Mouse (Mus musculus) liver, embryonic 16.5 days (tissue): ENCODE measurements around the gene Speg. TPM values are rescaled to one million over a fixed set of nuclear protein-coding genes. Genes with fewer than 3 reads are reported as not detected.

ENCODE experiments used
- ATAC-seq: fragments of 200-750 bp; cut with Nextera tagmentation; 2 replicates; pipeline ENCODE4 v1.8.0; 2017; ENCODE audit warnings: low read depth, mild to moderate bottlenecking, moderate number of reproducible peaks, moderate library complexity
- H3K27ac ChIP-seq: fragments of 300-500 bp; sonication (generic); 2 replicates; pipeline ENCODE4 v1.5.1; 2014; ENCODE audit warnings: mild to moderate bottlenecking, low read length
- H3K27me3 ChIP-seq: fragments of 300-500 bp; sonication (generic); 2 replicates; pipeline ENCODE4 v1.6.1; 2014; ENCODE audit warnings: low read depth, low read length, mixed read lengths; ENCODE audit not compliant: control insufficient read depth, insufficient read depth
- H3K36me3 ChIP-seq: fragments of 300-500 bp; sonication (generic); 2 replicates; pipeline ENCODE4 v1.6.1; 2014; ENCODE audit warnings: mild to moderate bottlenecking; ENCODE audit not compliant: control insufficient read depth, insufficient read depth
- H3K4me1 ChIP-seq: fragments of 300-500 bp; sonication (generic); 2 replicates; pipeline ENCODE4 v1.6.1; 2014; ENCODE audit warnings: low read depth, low read length, mixed read lengths; ENCODE audit not compliant: control insufficient read depth
- H3K4me2 ChIP-seq: fragments of 300-500 bp; sonication (generic); 2 replicates; pipeline ENCODE4 v1.6.1; 2014; ENCODE audit warnings: low read depth, low read length, mixed read lengths
- H3K4me3 ChIP-seq: fragments of 300-500 bp; sonication (generic); 2 replicates; pipeline ENCODE4 v1.5.1; 2014; ENCODE audit warnings: low read depth, mild to moderate bottlenecking, low read length
- H3K9ac ChIP-seq: fragments of 300-500 bp; sonication (generic); 2 replicates; pipeline ENCODE4 v1.6.1; 2014; ENCODE audit warnings: low read depth, low read length
- H3K9me3 ChIP-seq: fragments of 300-500 bp; sonication (generic); replicated peaks from 2 replicates; pipeline ENCODE4 v1.6.1; 2016; ENCODE audit warnings: low read length; ENCODE audit not compliant: control insufficient read depth
- WGBS: fragments of 180-500 bp; shearing (Covaris S2); extraction: QIAGEN DNeasy Blood & Tissue Kit; methylation state at CpG from one replicate; pipeline ENCODE4 v1.1.7; 2014; ENCODE audit not compliant: insufficient replicate concordance; 5-methylcytosine and 5-hydroxymethylcytosine counted together
- polyA plus RNA-seq: library from polyadenylated mRNA; unstranded; fragments of >200 nt; fragmentation: Nextera tagmentation; extraction: Ambion mirVana; gene quantifications from 2 replicates; pipeline ENCODE4 v1.2.1, GENCODE M21; 2015

Speg gene
- polyA plus RNA-seq, 1 experiment from 2014 or later: 8.0 TPM

DNA sequence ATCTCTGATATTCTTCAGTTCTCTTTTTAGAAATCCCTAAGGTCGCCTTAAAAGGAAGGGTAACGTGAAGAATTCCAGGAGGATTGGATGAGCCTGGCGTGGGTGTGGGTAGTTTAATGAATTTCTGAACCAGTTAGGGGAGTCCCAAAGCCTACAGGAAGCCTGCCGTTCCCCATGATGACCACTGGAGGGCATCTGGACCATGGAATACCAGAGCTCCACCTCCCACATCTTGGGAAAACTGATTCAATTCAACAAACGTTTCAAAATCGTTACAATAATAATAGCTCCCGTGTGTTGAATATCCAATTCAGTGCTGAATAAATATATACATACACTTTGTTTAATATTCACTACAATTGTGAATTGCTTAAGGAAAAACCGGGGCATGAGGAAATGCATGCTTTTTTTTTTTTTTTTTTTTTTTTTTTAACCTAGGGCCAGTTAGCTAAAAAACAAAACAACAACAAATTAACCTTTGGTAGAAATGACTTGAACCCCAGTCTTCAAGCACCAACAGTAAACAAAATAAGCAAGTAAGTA, 32.2 kb upstream of the Speg start:
- Histone ChIP-seq H3K9ac (no peak overlapping the region), H3K4me3 (no peak overlapping the region), H3K4me1 (no peaks in the 10 kb centered on the region), H3K9me3 (no peaks in the 10 kb centered on the region), H3K4me2 (no peak overlapping the region), H3K27me3 (peaks cover 7% of the 10 kb centered on the region; the same call in 1 of the 2 replicates), H3K27ac (no peak overlapping the region), H3K36me3 (no peaks in the 10 kb centered on the region)
- no peak for ATAC-seq
- 2% methylated on average over 8 of the region's 8 CpGs for WGBS

DNA sequence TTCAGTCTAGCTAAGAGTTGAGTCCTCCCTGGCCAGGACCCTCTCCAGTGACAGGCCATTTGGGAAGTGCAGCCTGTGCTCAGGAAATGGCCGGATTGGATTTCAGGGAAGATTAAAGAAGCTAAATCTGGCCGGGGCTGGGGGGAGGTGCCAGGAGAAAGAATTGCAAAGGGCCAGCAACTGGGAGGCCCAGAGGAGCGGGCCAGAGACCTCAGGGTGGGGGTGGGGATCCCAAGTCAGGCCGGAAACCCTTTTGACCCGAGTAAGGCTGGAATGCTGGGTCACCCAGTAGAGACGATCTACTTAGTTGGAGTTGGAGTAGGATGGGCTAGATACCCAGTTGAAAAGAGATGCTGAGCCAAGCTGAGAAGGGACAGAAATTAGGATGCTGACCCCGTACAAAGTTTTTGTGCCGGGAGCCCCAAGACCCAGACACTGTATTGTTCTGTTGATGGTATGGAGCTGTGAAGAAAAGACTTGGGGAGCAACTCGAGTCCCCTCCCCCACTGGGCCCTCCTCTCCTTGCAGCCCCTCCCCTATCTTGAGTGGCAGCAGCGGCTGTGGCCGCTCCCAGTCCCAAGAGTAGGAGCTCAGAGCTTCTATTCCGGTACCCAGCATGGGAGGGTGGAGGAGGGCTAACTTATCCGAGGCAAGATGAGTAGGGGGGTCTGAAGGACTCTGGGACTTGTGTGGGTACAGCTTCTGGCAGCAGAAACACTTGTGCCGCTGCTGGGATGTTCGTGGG, 30.6 kb upstream of the Speg start:
- Histone ChIP-seq H3K4me3 (no peak overlapping the region), H3K27ac (no peak overlapping the region), H3K9me3 (no peaks in the 10 kb centered on the region), H3K27me3 (peaks cover 7% of the 10 kb centered on the region; the same call in 1 of the 2 replicates), H3K36me3 (no peaks in the 10 kb centered on the region), H3K9ac (no peak overlapping the region), H3K4me2 (no peak overlapping the region), H3K4me1 (no peaks in the 10 kb centered on the region)
- ATAC-seq: peak; percentile 13; the same call in 1 of the 2 replicates
- 17% methylated on average over 15 of the region's 15 CpGs for WGBS

DNA sequence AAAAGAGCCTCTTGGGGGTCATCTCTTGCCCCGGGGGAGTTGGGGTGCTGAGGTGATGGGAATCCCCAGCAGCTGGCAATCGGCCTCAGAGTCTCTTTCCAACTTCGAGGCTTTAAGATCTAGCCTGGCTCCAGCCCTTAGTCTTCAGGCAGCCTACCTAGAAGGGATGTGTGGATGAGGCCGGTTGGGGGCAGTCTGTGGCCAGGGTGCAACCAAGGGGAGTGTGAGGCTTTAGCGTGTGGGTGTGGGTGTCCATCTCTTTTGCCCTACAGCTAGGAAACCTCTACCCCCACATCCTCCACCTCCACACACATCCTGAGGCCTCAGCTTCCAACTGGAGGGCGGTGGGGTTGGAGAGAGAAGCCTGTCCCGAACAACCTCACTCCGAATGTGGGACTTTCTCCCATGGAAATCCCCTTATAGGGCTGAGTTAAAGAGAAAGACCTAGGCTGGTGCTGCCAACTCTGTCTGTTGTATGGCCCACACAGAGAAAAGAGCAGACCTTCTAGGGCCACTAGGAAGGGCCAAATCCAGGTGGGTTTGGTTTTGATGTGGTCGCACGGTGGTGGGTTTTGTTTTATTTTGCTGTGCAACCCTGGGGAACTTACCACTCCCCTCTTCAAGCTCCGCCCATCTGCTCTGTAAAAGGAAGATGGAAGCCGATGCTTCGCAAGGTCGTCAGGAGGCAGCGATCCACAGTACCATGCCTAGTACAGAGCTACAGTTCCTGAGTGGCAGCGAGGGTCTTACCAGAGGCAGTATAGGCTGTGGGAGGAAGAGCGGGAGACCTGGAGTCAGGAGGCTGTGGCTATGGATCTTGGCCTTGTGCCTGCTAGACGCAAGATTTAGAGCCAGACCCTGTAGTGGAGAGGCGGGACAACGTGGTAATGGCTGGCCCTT, 29.8 kb upstream of the Speg start:
- H3K27me3 ChIP-seq: peaks cover 7% of the 10 kb centered on the region; the same call in 1 of the 2 replicates
- ATAC-seq: no peak
- 36% methylated on average over 20 of the region's 20 CpGs for WGBS

DNA sequence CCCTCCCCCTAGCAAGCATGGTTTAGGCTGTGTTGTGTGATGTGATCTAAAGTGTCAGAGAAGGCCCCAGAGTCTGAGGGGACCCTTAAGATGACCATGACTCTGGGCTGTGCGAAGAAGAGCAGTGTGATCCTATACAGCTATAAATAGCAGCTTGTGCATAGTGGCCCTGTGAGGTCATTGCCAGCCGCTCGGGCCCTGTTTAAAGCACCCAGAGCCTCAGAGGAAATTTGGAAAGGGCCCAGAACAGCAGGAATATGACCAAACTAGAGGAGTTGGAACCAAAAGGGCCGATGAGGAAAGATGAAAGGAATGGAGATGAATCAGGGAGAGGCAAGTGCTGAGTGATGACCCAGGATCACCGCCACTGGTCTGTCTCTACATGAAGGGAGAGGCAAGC, 27.8 kb upstream of the Speg start:
- Histone ChIP-seq H3K27me3 (no peaks in the 10 kb centered on the region; the same call in 1 of the 2 replicates), H3K36me3 (no peaks in the 10 kb centered on the region), H3K4me3 (no peak overlapping the region), H3K4me2 (no peak overlapping the region), H3K9ac (no peak overlapping the region), H3K4me1 (no peaks in the 10 kb centered on the region), H3K9me3 (no peaks in the 10 kb centered on the region), H3K27ac (no peak overlapping the region)
- 59% methylated on average over 5 of the region's 5 CpGs for WGBS
- ATAC-seq: no peak

More for the DNA sequence above, 29.8 kb upstream of the Speg start:
- H3K4me2 ChIP-seq: no peak overlapping the region
- H3K27ac ChIP-seq: no peak overlapping the region
- H3K4me3 ChIP-seq: no peak overlapping the region
- no peaks in the 10 kb centered on the region for H3K4me1 ChIP-seq
- H3K36me3 ChIP-seq: no peaks in the 10 kb centered on the region
- H3K9me3 ChIP-seq: no peaks in the 10 kb centered on the region
- H3K9ac ChIP-seq: no peak overlapping the region

DNA sequence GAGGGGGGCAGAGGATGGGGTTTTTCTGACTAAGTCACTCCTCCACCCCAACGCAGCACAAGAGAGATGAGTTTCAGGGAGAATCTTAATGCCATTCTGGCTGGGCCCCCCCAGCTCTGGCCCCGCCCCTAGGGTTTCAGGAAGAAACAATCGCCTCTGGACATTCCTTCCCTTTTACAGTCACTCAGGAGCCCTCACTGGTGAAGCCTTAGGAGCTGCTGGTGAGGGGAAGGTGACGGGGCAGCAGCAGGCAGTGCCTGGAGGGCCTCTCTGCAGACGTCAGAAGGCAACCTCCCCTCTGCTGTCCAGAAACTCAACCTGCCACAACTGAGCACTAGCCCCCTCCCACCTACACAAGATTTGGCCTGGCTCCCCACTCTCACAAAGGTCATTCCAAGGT, 25.8 kb upstream of the Speg start:
- Histone ChIP-seq H3K4me3 (no peak overlapping the region), H3K9ac (no peak overlapping the region), H3K4me2 (no peak overlapping the region), H3K4me1 (no peaks in the 10 kb centered on the region), H3K9me3 (no peaks in the 10 kb centered on the region), H3K27ac (no peak overlapping the region), H3K27me3 (no peaks in the 10 kb centered on the region), H3K36me3 (no peaks in the 10 kb centered on the region)
- WGBS: 34% methylated on average over 5 of the region's 5 CpGs
- no peak for ATAC-seq

DNA sequence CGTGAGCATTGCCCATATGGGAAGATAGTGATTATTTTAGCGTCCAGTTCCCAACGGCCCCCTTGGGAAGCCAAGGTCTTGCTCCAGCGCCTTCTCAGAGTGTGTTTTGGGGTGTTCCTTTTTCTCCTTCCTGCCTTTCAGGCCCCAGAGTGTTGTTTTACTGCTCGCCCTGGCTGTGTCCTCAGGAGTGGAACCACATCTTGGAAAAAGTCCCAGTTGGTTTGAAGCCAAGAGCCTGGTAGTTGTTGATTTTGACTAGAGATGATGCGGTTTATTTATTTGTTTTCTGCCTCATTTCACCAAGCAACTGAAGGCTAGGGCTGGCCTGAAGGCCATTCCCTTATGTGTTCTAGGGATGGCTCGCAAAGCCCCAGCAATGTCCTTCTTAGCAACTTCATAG, 17.8 kb upstream of the Speg start:
- no peaks in the 10 kb centered on the region; the same call in 1 of the 2 replicates for H3K4me1 ChIP-seq
- no peak for ATAC-seq
- H3K27me3 ChIP-seq: peaks cover 29% of the 10 kb centered on the region
- 63% methylated on average over 7 of the region's 7 CpGs for WGBS
- H3K4me3 ChIP-seq: no peak overlapping the region
- H3K27ac ChIP-seq: no peak overlapping the region
- H3K36me3 ChIP-seq: no peaks in the 10 kb centered on the region
- H3K9me3 ChIP-seq: no peaks in the 10 kb centered on the region
- no peak overlapping the region for H3K9ac ChIP-seq
- no peak overlapping the region for H3K4me2 ChIP-seq

DNA sequence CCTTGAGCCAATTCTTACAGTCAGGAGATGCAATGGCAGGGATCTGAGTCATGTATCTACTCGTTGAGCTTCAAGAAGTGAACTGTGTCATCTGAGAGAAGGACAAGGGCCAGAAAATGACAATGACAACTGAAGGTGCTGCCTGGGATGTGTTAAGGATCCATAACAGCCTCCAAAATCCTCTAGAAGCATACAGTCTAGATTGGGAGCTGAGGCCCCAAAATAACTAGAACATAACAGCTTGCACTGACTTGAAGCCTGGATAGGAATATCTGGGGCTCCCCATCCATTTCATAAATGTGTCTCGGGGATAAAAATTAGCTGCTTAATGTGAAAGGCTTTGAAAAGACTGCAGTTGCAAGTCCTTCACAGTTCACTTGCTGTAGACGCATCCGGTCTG, 17.1 kb upstream of the Speg start:
- no peak overlapping the region for H3K4me2 ChIP-seq
- H3K36me3 ChIP-seq: no peaks in the 10 kb centered on the region
- H3K4me3 ChIP-seq: no peak overlapping the region
- no peaks in the 10 kb centered on the region for H3K9me3 ChIP-seq
- H3K27me3 ChIP-seq: peaks cover 29% of the 10 kb centered on the region
- no peaks in the 10 kb centered on the region; the same call in 1 of the 2 replicates for H3K4me1 ChIP-seq
- H3K9ac ChIP-seq: no peak overlapping the region
- no peak for ATAC-seq
- WGBS: 57% methylated on average over 4 of the region's 4 CpGs
- H3K27ac ChIP-seq: no peak overlapping the region

DNA sequence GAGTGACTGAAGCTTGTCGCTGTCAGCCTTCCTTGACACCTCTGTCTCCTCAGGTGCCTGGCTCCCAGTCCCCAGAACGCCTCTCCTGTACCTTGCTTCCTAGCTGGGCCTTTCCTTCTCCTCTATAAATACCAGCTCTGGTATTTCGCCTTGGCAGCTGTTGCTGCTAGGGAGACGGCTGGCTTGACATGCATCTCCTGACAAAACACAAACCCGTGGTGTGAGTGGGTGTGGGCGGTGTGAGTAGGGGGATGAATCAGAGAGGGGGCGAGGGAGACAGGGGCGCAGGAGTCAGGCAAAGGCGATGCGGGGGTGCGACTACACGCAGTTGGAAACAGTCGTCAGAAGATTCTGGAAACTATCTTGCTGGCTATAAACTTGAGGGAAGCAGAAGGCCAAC, 15.8 kb upstream of the Speg start:
- no peak overlapping the region for H3K27ac ChIP-seq
- H3K9me3 ChIP-seq: no peaks in the 10 kb centered on the region
- H3K9ac ChIP-seq: no peak overlapping the region
- H3K4me3 ChIP-seq: no peak overlapping the region
- no peak for ATAC-seq
- 59% methylated on average over 13 of the region's 13 CpGs for WGBS
- H3K4me1 ChIP-seq: no peaks in the 10 kb centered on the region; the same call in 1 of the 2 replicates
- H3K4me2 ChIP-seq: no peak overlapping the region
- peaks cover 29% of the 10 kb centered on the region for H3K27me3 ChIP-seq
- no peaks in the 10 kb centered on the region for H3K36me3 ChIP-seq
